Mouse (Mus musculus) cerebellum, adult 2 months (tissue): Measurements from ENCODE around the gene Plch1.

ENCODE experiments used
- CTCF ChIP-seq: fragments of 200-500 bp; IDR thresholded peaks from 2 replicates; pipeline ENCODE4 v1.5.1; 2011; ENCODE audit warnings: low read depth, mild to moderate bottlenecking, control low read depth, low read length, moderate library complexity, borderline replicate concordance; ENCODE audit not compliant: insufficient read depth
- POLR2A ChIP-seq: fragments of 200-500 bp; IDR thresholded peaks from 2 replicates; pipeline ENCODE4 v1.6.1; 2011; ENCODE audit warnings: low read length, control low read depth, borderline replicate concordance; ENCODE audit not compliant: insufficient read depth

- TF ChIP-seq CTCF (no peak), POLR2A (no peak)
Measured at GRCm38 (mm10) chr3:63844141-63844540, 55.1 kb downstream of the Plch1 start.
